Mouse (Mus musculus) hindbrain, embryonic 12.5 days (tissue): ENCODE measurements around the gene Rpl36a-ps1. TPM values are rescaled to one million over a fixed set of nuclear protein-coding genes. Genes with fewer than 3 reads are reported as not detected.

Experiments used
- polyA plus RNA-seq: library from polyadenylated mRNA; unstranded; fragments of >200 nt; fragmentation: Nextera tagmentation; extraction: Ambion mirVana; gene quantifications from 2 replicates; pipeline ENCODE4 v1.2.1, GENCODE M21; 2016

The Rpl36a-ps1 gene
- polyA plus RNA-seq, 1 experiment from 2014 or later = not detected

Other genes starting within 250 kb of the Rpl36a-ps1 start
- gene Mzt1, start 51.8 kb upstream of the Rpl36a-ps1 start, polyA plus RNA-seq = 130 and 140 TPM in 2 replicates
- gene Bora, start 51.9 kb upstream of the Rpl36a-ps1 start, polyA plus RNA-seq = 50.3 and 52.1 TPM in 2 replicates
- gene Pibf1, start 105.1 kb upstream of the Rpl36a-ps1 start, polyA plus RNA-seq = 23.9 and 24.2 TPM in 2 replicates
- gene Dis3, start 105.5 kb upstream of the Rpl36a-ps1 start, polyA plus RNA-seq = 36.4 and 43.4 TPM in 2 replicates